Mouse (Mus musculus): ENCODE measurements around the gene Ppil4. TPM values are rescaled to one million over a fixed set of nuclear protein-coding genes. Genes with fewer than 3 reads are reported as not detected.

The Ppil4 gene
- polyA plus RNA-seq, 1 experiment from 2014 or later: 33.7 TPM

DNA sequence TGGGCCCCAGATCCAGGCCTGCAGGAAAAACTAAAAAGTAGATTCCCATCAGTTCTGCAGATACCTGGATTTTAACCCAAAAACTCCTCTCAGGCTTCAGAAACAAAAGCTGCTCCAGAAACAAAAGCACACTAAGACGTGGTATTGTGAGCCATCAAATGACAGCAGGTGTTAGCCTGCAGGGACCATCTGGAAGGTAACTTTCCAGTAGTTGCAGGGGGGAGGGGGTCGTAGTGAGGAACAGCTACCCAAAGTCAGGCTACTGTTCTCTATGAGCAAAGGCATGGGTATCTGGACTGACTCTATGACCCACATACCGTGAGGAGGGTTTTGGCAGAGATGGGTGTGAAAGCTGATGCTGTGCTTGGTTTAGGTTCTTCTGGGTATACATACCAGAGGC, 48.1 kb downstream of the Ppil4 start:
- H3K27ac ChIP-seq (ENCODE audit: low read depth, low read length): no peak overlapping the region
- no peak overlapping the region for H3K4me2 ChIP-seq
- no peaks in the 10 kb centered on the region for H3K36me3 ChIP-seq (ENCODE audit: control insufficient read depth, insufficient read depth, low read length)
- H3K4me1 ChIP-seq (ENCODE audit: control insufficient read depth, insufficient read depth, low read length): peaks cover 6% of the 10 kb centered on the region; the same call in 1 of the 2 replicates
- no peaks in the 10 kb centered on the region for H3K9me3 ChIP-seq (replicated peaks; ENCODE audit: control insufficient read depth, low read length)
- H3K27me3 ChIP-seq (ENCODE audit: control insufficient read depth, insufficient read depth, low read length): no peaks in the 10 kb centered on the region
- no peak overlapping the region for H3K9ac ChIP-seq (ENCODE audit: low read depth, low read length)
- WGBS (ENCODE audit: insufficient replicate concordance): 51% methylated on average over 3 of the region's 3 CpGs
- no peak for ATAC-seq (replicated peaks; ENCODE audit: insufficient number of reproducible peaks, low FRiP score, low TSS enrichment)
- no peak overlapping the region for H3K4me3 ChIP-seq (ENCODE audit: low read depth, low read length)

DNA sequence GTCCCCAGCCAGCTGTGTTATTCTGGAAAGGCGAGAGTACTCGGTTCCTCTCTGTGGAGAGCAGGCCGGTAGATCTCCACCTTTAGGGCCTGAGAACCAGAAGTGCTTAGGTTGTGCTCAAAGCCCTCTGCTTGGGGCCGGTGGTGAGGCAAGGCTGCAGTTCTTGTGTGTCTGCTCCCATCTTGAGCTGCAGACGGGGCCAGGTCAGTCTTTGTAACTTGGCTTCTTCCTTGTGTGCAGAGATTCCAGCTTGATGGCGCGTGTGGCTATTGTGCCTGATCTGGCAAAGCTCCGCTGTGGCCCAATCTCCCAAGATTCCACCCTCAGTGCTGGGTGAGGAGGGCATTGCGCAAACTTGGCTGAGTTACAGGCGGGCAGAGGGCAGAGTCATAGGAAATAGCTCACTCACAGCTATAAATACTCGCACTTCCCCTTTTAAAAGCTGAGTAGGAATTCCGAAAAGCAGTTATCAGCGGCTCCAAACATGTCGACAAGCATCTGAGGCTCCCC, 48.9 kb downstream of the Ppil4 start:
- Histone ChIP-seq H3K4me2 (peak overlapping the region; percentile 51), H3K27me3 (ENCODE audit: control insufficient read depth, insufficient read depth, low read length) (no peaks in the 10 kb centered on the region), H3K27ac (ENCODE audit: low read depth, low read length) (peak overlapping the region; percentile 79), H3K4me1 (ENCODE audit: control insufficient read depth, insufficient read depth, low read length) (peaks cover 6% of the 10 kb centered on the region; the same call in 1 of the 2 replicates), H3K36me3 (ENCODE audit: control insufficient read depth, insufficient read depth, low read length) (no peaks in the 10 kb centered on the region), H3K4me3 (ENCODE audit: low read depth, low read length) (0 out of 2 replicates have a peak overlapping the region, but pooled peaks have one; percentile 3), H3K9me3 (replicated peaks; ENCODE audit: control insufficient read depth, low read length) (no peaks in the 10 kb centered on the region), H3K9ac (ENCODE audit: low read depth, low read length) (peak overlapping the region; percentile 39; the same call in 1 of the 2 replicates)
- 0 out of 2 replicates have a peak, but pooled peaks have one; percentile 56 for ATAC-seq (replicated peaks; ENCODE audit: insufficient number of reproducible peaks, low FRiP score, low TSS enrichment)
- 24% methylated on average over 14 of the region's 14 CpGs for WGBS (ENCODE audit: insufficient replicate concordance)

DNA sequence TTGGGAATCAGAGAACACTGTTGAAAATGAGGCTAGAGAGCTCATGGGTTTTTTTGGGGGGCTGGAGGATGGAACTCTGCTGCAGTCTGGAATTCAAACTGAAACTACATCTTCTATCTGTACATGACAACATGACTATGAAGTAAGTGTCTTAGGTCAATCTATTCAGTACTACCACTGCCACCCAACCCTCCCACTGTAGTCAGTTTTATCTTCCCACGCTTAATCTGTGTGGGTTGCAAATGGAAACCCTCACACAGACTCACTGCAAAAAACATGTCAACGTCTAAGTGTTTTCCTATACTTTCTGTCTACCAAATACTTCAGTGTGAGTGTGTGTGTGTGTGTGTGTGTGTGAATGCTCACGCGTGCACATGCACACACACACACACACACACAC, 50.5 kb downstream of the Ppil4 start:
- Histone ChIP-seq H3K27me3 (ENCODE audit: control insufficient read depth, insufficient read depth, low read length) (no peaks in the 10 kb centered on the region), H3K4me3 (ENCODE audit: low read depth, low read length) (no peak overlapping the region), H3K36me3 (ENCODE audit: control insufficient read depth, insufficient read depth, low read length) (no peaks in the 10 kb centered on the region), H3K27ac (ENCODE audit: low read depth, low read length) (no peak overlapping the region), H3K9me3 (replicated peaks; ENCODE audit: control insufficient read depth, low read length) (no peaks in the 10 kb centered on the region), H3K4me2 (no peak overlapping the region), H3K4me1 (ENCODE audit: control insufficient read depth, insufficient read depth, low read length) (peaks cover 6% of the 10 kb centered on the region; the same call in 1 of the 2 replicates), H3K9ac (ENCODE audit: low read depth, low read length) (no peak overlapping the region)
- 81% methylated on average over 4 of the region's 4 CpGs for WGBS (ENCODE audit: insufficient replicate concordance)
- ATAC-seq (replicated peaks; ENCODE audit: insufficient number of reproducible peaks, low FRiP score, low TSS enrichment): no peak

DNA sequence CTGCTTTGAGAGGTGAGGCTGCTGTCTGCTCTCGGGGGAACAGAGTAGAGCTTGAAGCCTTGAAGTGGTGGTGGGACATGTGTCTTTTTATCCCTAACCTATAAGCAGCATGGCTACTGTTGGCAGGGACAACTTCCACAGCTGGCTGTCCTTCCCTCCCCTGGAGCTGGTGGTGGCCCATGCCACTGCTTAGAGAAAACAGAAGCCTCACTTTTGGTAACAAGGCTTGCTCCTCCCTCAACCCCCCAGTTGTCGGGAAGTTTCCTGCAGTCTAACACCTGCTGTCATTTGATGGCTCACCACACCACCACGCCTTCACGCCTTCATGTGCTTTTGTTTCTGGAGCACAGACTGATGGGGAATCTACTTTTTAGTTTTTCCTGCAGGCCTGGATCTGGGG, 51.5 kb downstream of the Ppil4 start:
- Histone ChIP-seq H3K9me3 (replicated peaks; ENCODE audit: control insufficient read depth, low read length) (no peaks in the 10 kb centered on the region), H3K4me1 (ENCODE audit: control insufficient read depth, insufficient read depth, low read length) (peaks cover 6% of the 10 kb centered on the region; the same call in 1 of the 2 replicates), H3K4me3 (ENCODE audit: low read depth, low read length) (no peak overlapping the region), H3K36me3 (ENCODE audit: control insufficient read depth, insufficient read depth, low read length) (no peaks in the 10 kb centered on the region), H3K27me3 (ENCODE audit: control insufficient read depth, insufficient read depth, low read length) (no peaks in the 10 kb centered on the region), H3K27ac (ENCODE audit: low read depth, low read length) (no peak overlapping the region), H3K4me2 (no peak overlapping the region), H3K9ac (ENCODE audit: low read depth, low read length) (no peak overlapping the region)
- no peak for ATAC-seq (replicated peaks; ENCODE audit: insufficient number of reproducible peaks, low FRiP score, low TSS enrichment)
- 63% methylated on average over 4 of the region's 4 CpGs for WGBS (ENCODE audit: insufficient replicate concordance)

DNA sequence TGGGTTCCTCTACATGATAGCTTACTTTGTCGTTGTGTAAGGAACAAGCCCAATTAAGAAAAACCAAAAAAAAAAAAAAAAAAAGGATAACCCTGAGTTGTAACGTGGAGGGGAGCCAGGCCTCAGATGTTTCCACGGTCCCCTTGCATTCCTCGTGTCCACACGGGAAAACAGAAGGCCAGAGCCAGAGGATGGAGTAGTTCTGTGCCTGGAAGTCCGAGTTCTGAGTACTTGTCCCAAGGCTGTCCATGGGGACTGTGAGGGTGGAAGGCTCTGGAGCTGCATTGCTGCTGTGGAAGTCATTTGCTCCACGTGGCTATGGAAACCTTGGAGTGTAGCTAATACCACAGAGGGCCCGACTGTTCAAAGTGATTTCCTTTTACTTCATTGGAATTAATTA, 52.4 kb downstream of the Ppil4 start:
- no peak for ATAC-seq (replicated peaks; ENCODE audit: insufficient number of reproducible peaks, low FRiP score, low TSS enrichment)
- 80% methylated on average over 8 of the region's 8 CpGs for WGBS (ENCODE audit: insufficient replicate concordance)
- Histone ChIP-seq H3K27ac (ENCODE audit: low read depth, low read length) (no peak overlapping the region), H3K9me3 (replicated peaks; ENCODE audit: control insufficient read depth, low read length) (no peaks in the 10 kb centered on the region), H3K9ac (ENCODE audit: low read depth, low read length) (no peak overlapping the region), H3K4me1 (ENCODE audit: control insufficient read depth, insufficient read depth, low read length) (peaks cover 6% of the 10 kb centered on the region; the same call in 1 of the 2 replicates), H3K4me3 (ENCODE audit: low read depth, low read length) (no peak overlapping the region), H3K27me3 (ENCODE audit: control insufficient read depth, insufficient read depth, low read length) (no peaks in the 10 kb centered on the region), H3K4me2 (no peak overlapping the region), H3K36me3 (ENCODE audit: control insufficient read depth, insufficient read depth, low read length) (no peaks in the 10 kb centered on the region)

DNA sequence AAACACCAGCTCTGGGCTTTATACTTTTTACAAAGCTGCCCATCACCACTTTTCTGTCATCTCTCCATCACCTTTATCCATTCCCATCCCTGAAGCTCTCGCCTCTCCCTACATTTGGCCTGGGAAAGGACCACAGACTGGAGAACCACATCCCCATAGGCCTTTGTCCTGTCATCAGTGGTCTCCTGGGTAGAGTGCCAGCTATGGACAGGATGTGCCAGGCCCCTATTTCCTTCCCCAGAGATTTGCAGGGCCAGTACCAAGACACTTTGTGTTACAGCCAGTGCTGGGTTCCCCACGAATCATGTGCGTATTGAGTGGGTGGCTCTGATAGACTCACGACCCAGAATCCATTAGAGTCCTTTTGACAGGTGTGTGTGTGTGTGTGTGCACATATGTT, 53.3 kb downstream of the Ppil4 start:
- H3K36me3 ChIP-seq (ENCODE audit: control insufficient read depth, insufficient read depth, low read length): no peaks in the 10 kb centered on the region
- H3K4me1 ChIP-seq (ENCODE audit: control insufficient read depth, insufficient read depth, low read length): peaks cover 3% of the 10 kb centered on the region; the same call in 1 of the 2 replicates
- H3K27ac ChIP-seq (ENCODE audit: low read depth, low read length): no peak overlapping the region
- no peaks in the 10 kb centered on the region for H3K27me3 ChIP-seq (ENCODE audit: control insufficient read depth, insufficient read depth, low read length)
- no peak overlapping the region for H3K4me3 ChIP-seq (ENCODE audit: low read depth, low read length)
- H3K9ac ChIP-seq (ENCODE audit: low read depth, low read length): no peak overlapping the region
- no peaks in the 10 kb centered on the region for H3K9me3 ChIP-seq (replicated peaks; ENCODE audit: control insufficient read depth, low read length)
- ATAC-seq (replicated peaks; ENCODE audit: insufficient number of reproducible peaks, low FRiP score, low TSS enrichment): no peak
- 86% methylated on average over 4 of the region's 4 CpGs for WGBS (ENCODE audit: insufficient replicate concordance)
- no peak overlapping the region for H3K4me2 ChIP-seq

DNA sequence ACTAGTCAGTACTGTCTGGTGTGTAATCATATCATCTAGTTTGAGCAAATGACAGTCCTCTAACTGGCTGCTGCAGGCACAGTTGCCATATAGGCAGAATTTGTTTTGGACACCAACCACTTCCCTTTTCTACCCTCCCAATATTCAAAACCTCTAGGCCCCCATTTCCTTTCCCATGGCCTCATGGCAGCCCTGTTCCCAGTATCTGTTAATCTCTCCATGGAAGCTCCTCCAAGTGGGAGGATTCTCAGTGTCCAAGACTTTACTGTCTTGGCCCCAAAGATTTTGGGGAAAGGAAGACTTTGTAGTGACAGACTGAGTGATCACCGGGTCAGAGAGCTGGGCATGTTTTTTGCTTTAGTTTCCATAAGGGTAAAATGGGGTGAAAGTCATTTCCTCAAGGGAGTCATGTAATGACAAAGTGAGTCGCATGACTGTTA, 54.5 kb downstream of the Ppil4 start:
- H3K27ac ChIP-seq (ENCODE audit: low read depth, low read length): no peak overlapping the region
- no peak for ATAC-seq (replicated peaks; ENCODE audit: insufficient number of reproducible peaks, low FRiP score, low TSS enrichment)
- H3K9me3 ChIP-seq (replicated peaks; ENCODE audit: control insufficient read depth, low read length): no peaks in the 10 kb centered on the region
- no peaks in the 10 kb centered on the region for H3K36me3 ChIP-seq (ENCODE audit: control insufficient read depth, insufficient read depth, low read length)
- WGBS (ENCODE audit: insufficient replicate concordance): 73% methylated on average over 2 of the region's 2 CpGs
- no peak overlapping the region for H3K4me3 ChIP-seq (ENCODE audit: low read depth, low read length)
- no peak overlapping the region for H3K9ac ChIP-seq (ENCODE audit: low read depth, low read length)
- H3K27me3 ChIP-seq (ENCODE audit: control insufficient read depth, insufficient read depth, low read length): no peaks in the 10 kb centered on the region
- no peak overlapping the region for H3K4me2 ChIP-seq
- H3K4me1 ChIP-seq (ENCODE audit: control insufficient read depth, insufficient read depth, low read length): no peaks in the 10 kb centered on the region

DNA sequence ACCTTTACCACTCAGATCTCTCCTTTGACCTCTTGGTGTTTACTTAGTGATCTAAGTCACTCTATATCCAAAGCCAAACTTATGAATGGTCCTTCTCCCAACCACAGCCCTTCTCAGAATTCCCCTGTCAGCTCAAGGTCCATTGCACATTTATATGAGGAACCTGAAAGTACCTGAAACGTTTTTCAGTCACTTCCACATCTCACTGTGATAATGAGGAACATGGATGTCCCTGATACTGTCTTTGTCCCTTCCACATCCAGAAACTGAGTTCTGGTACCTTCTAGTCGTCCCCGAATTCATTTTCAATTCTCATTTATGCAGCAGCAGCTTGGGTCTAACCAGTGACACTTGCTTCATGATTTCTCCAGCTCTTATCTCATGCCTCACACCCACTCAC, 59.2 kb downstream of the Ppil4 start:
- Histone ChIP-seq H3K9me3 (replicated peaks; ENCODE audit: control insufficient read depth, low read length) (no peaks in the 10 kb centered on the region), H3K4me2 (no peak overlapping the region), H3K4me3 (ENCODE audit: low read depth, low read length) (no peak overlapping the region), H3K9ac (ENCODE audit: low read depth, low read length) (no peak overlapping the region), H3K36me3 (ENCODE audit: control insufficient read depth, insufficient read depth, low read length) (no peaks in the 10 kb centered on the region), H3K4me1 (ENCODE audit: control insufficient read depth, insufficient read depth, low read length) (no peaks in the 10 kb centered on the region), H3K27me3 (ENCODE audit: control insufficient read depth, insufficient read depth, low read length) (no peaks in the 10 kb centered on the region), H3K27ac (ENCODE audit: low read depth, low read length) (no peak overlapping the region)
- ATAC-seq (replicated peaks; ENCODE audit: insufficient number of reproducible peaks, low FRiP score, low TSS enrichment): no peak
- WGBS (ENCODE audit: insufficient replicate concordance): 63% methylated on average over 3 of the region's 3 CpGs

DNA sequence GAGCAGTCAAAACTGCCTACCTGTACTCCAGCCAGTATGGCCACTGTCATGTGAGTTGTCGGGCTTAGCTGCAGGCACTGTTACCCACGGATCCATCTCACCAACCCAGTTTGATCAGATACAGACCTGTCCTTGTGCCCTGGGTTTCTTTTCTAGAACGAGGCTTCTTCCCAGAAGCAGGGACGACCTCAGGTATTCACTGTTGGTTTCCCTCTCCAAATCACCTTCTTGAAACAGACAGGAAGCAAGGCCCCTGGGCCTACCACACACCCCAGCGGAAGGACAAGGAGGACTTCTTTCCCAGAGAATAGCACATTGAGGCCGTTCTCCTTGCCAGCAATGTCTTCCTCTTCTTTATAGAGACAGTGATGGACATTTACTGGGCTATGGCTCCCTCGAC, 67.8 kb downstream of the Ppil4 start:
- Histone ChIP-seq H3K4me2 (no peak overlapping the region), H3K36me3 (ENCODE audit: control insufficient read depth, insufficient read depth, low read length) (no peaks in the 10 kb centered on the region), H3K27me3 (ENCODE audit: control insufficient read depth, insufficient read depth, low read length) (no peaks in the 10 kb centered on the region), H3K4me3 (ENCODE audit: low read depth, low read length) (no peak overlapping the region), H3K9ac (ENCODE audit: low read depth, low read length) (no peak overlapping the region), H3K9me3 (replicated peaks; ENCODE audit: control insufficient read depth, low read length) (no peaks in the 10 kb centered on the region), H3K4me1 (ENCODE audit: control insufficient read depth, insufficient read depth, low read length) (no peaks in the 10 kb centered on the region), H3K27ac (ENCODE audit: low read depth, low read length) (no peak overlapping the region)
- 83% methylated on average over 7 of the region's 7 CpGs for WGBS (ENCODE audit: insufficient replicate concordance)
- ATAC-seq (replicated peaks; ENCODE audit: insufficient number of reproducible peaks, low FRiP score, low TSS enrichment): no peak
